Mouse (Mus musculus): Measurements from ENCODE around the gene F12. TPM values are rescaled to one million over a fixed set of nuclear protein-coding genes. Genes with fewer than 3 reads are reported as not detected.
A peak's percentile ranks its signal among the peaks of the same experiment; 100 is the strongest.
"Not testable (repeated sequence)": the region's sequence is repeated elsewhere in the genome, so short reads cannot be mapped to it uniquely, and the experiment has no call there.

F12 gene
- polyA plus RNA-seq, 1 experiment = 0.09 TPM

DNA sequence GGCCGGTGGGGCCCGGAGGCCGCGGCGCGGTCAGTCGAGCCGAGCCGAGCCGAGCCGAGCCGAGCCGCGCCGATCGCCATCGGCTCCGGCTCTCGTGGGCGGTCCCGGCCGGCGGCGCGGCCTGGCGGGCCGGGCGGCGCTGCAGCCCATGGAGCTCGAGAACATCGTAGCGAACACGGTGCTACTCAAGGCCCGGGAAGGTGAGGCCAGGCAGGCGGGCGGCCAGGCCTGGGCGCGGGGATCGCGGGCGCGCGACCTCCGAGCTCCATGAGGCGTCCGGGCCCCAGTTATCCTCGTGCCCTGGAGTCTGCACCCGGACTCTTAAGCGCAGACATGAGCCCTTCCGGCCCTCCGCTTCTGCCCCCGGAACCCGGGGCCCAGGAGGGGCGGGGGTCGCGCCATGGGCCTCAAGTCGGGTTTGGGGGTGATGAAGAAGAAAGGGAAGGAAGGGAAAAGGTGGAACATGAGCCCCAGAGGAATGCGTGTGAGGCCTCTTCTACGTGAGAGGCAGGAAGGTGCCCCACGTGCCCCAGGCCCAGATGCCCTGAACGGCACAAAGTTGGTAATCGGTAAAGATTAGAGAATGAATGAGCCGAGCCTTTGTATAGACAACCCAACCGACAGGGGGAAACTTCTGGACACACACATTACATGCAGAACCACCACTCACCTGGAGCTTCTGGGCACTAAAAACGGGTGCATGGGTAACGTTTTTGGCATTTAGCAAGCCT lies 18.9 kb upstream of the F12 start:
- TF ChIP-seq TAL1 (IDR thresholded peaks at IDR 0.05; ENCODE audit: low read length) (no peak), GATA1 (IDR thresholded peaks at IDR 0.05; ENCODE audit: low read length) (no peak)
- peaks cover 62% of the 10 kb centered on the region for H3K4me1 ChIP-seq (ENCODE audit: control insufficient read depth)

DNA sequence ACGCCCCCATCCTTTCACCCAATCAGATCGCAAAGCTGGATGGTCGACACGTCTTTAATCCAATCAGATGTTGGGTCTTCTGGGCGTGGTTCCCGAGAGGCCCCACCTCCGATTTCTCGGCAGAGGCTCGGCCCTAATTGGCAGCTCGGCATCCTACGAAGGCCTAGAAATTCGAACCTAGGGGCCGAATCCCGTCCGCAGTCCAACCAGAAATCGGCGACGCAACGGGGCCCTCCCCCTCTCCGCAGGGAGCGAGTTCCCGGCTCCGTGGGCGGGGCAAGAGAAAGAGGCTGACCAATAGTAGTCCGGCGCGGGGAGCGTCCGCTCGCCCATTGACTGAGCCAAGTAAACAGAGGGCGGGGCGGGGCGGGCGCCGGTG lies 18.3 kb upstream of the F12 start, which contains the start of gene Grk6:
Grk6 (plus strand) TSS at position 136 of the 379 bp plus-strand sequence.
- Histone ChIP-seq H3K27me3 (ENCODE audit: control insufficient read depth) (peaks cover 5% of the 10 kb centered on the region), H3K9me3 (ENCODE audit: control insufficient read depth, low read length) (no peaks in the 10 kb centered on the region), H3K36me3 (ENCODE audit: control insufficient read depth) (peaks cover 34% of the 10 kb centered on the region), H3K4me1 (ENCODE audit: control insufficient read depth) (peaks cover 58% of the 10 kb centered on the region), H3K4me3 (replicated peaks) (peak within 1 kb of the TSS; percentile 97)
- no peak for TF ChIP-seq GATA1 (IDR thresholded peaks at IDR 0.05; ENCODE audit: low read length)
- TF ChIP-seq TAL1 (IDR thresholded peaks at IDR 0.05; ENCODE audit: low read length) = no peak

More for the DNA sequence above, 18.9 kb upstream of the F12 start:
- Histone ChIP-seq H3K27me3 (ENCODE audit: control insufficient read depth) (peaks cover 5% of the 10 kb centered on the region), H3K9me3 (ENCODE audit: control insufficient read depth, low read length) (no peaks in the 10 kb centered on the region), H3K36me3 (ENCODE audit: control insufficient read depth) (peaks cover 40% of the 10 kb centered on the region), H3K4me3 (replicated peaks) (peak overlapping the region; percentile 97)

GRCm38 (mm10) chr13:55444286-55444936 lies 17.8 kb upstream of the F12 start:
- peaks cover 28% of the 10 kb centered on the region for H3K36me3 ChIP-seq (ENCODE audit: control insufficient read depth)
- H3K4me1 ChIP-seq (ENCODE audit: control insufficient read depth) = peaks cover 53% of the 10 kb centered on the region
- peaks cover 5% of the 10 kb centered on the region for H3K27me3 ChIP-seq (ENCODE audit: control insufficient read depth)
- H3K9me3 ChIP-seq (ENCODE audit: control insufficient read depth, low read length) = no peaks in the 10 kb centered on the region
- peak overlapping the region; percentile 97 for H3K4me3 ChIP-seq (replicated peaks)
- no peak for TF ChIP-seq TAL1 (IDR thresholded peaks at IDR 0.05; ENCODE audit: low read length)
- TF ChIP-seq GATA1 (IDR thresholded peaks at IDR 0.05; ENCODE audit: low read length) = no peak

GRCm38 (mm10) chr13:55443799-55444285 lies 17.2 kb upstream of the F12 start:
- H3K9me3 ChIP-seq (ENCODE audit: control insufficient read depth, low read length) = no peaks in the 10 kb centered on the region
- H3K36me3 ChIP-seq (ENCODE audit: control insufficient read depth) = peaks cover 23% of the 10 kb centered on the region
- no peak for TF ChIP-seq GATA1 (IDR thresholded peaks at IDR 0.05; ENCODE audit: low read length)
- no peak for TF ChIP-seq TAL1 (IDR thresholded peaks at IDR 0.05; ENCODE audit: low read length)
- H3K4me1 ChIP-seq (ENCODE audit: control insufficient read depth) = peaks cover 47% of the 10 kb centered on the region
- H3K4me3 ChIP-seq (replicated peaks) = peak overlapping the region; percentile 97
- peaks cover 8% of the 10 kb centered on the region for H3K27me3 ChIP-seq (ENCODE audit: control insufficient read depth)

DNA sequence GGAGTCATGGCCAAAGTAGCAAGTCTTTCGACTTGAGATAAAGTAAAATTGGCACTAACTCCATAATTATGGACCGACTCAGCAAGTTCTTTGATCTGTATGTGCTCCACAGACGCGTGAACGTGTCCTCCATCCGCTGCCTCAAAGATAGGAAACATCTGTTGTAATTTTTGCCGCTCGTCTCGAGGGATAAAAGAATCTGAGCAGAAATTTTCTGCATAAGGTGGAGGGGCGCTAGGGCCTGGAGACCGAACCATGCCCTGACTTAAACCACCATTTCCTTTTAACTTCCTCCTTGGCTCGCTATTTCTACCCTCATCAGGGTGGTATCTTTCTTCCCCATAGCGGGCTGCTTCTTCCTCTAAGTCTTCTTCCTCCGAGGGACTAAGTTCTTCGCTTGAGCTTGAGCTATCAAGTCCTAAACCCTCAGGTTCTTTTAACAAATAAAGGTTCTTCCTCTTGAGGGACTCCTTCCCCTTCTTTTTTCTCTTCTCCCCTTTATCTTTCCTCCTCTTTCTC lies 10.6 kb upstream of the F12 start:
- not testable (repeated sequence) for H3K4me1 ChIP-seq (ENCODE audit: control insufficient read depth); H3K36me3 ChIP-seq (ENCODE audit: control insufficient read depth); H3K27me3 ChIP-seq (ENCODE audit: control insufficient read depth); H3K4me3 ChIP-seq (replicated peaks)
- peaks cover 11% of the 10 kb centered on the region for H3K9me3 ChIP-seq (ENCODE audit: control insufficient read depth, low read length)

DNA sequence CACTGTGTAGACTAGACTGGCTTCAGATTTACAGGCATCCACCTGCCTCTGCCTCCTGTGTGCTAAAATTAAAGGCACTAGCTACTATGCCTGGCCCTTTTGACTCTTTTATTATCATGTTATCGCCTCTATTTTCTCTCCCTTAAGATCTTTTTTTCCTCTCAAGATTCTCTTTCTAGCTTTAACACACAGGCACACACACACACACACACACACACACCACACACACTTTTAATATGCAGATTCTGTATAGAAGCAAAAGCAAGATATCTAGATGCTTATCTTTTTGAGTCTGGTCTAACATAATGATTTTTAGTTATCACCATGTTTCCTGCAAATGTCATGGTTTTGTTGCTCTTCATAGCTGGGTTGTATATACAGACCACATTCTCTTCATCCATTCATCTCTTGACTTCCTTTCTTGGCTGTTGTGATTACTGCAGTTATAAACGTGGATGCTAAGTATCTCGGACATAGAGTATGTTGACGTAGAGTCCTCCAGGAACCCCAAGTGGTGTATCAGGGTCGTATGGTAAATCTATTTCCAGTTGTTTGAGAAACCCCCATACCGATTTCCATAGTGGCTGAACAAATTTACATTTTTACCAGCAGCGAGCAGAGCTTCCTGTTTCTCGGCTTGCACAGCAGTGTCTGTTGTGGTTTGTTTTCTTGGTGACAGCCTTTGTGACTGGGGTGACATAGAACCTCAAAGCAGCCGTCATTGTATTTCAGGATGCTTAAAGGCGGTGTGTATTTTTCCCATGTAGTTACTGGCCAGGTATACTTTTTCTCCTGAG lies 5.5 kb upstream of the F12 start:
- TF ChIP-seq TAL1 (IDR thresholded peaks at IDR 0.05; ENCODE audit: low read length) = no peak
- TF ChIP-seq GATA1 (IDR thresholded peaks at IDR 0.05; ENCODE audit: low read length) = no peak
- Histone ChIP-seq H3K4me1 (ENCODE audit: control insufficient read depth) (peaks cover 3% of the 10 kb centered on the region), H3K27me3 (ENCODE audit: control insufficient read depth) (peaks cover 2% of the 10 kb centered on the region; the same call in 1 of the 2 replicates), H3K36me3 (ENCODE audit: control insufficient read depth) (no peaks in the 10 kb centered on the region), H3K4me3 (replicated peaks) (no peak overlapping the region), H3K9me3 (ENCODE audit: control insufficient read depth, low read length) (peaks cover 5% of the 10 kb centered on the region; the same call in 1 of the 2 replicates)

DNA sequence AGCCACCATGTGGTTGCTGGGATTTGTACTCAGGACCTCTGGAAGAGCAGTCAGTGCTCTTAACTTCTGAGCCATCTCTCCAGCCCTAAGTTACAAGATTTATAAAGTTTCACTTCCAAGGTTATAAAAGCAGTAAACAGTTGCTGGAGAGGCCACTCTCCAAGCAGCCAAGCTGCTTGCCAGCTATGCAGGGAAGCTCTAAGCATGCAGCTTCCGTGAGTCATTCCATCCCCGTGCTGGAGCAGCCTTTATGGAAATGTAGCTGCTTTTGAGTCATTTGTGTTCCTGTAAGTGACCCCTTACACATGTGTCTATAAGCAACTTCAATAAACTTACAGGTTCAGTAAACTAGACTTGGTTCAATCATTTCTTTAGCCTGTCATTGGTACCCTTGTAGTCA lies 4.0 kb upstream of the F12 start:
- no peak overlapping the region for H3K4me3 ChIP-seq (replicated peaks)
- peaks cover 3% of the 10 kb centered on the region for H3K4me1 ChIP-seq (ENCODE audit: control insufficient read depth)
- no peaks in the 10 kb centered on the region for H3K36me3 ChIP-seq (ENCODE audit: control insufficient read depth)
- H3K27me3 ChIP-seq (ENCODE audit: control insufficient read depth) = peaks cover 2% of the 10 kb centered on the region; the same call in 1 of the 2 replicates
- peaks cover 5% of the 10 kb centered on the region; the same call in 1 of the 2 replicates for H3K9me3 ChIP-seq (ENCODE audit: control insufficient read depth, low read length)
- no peak for TF ChIP-seq GATA1 (IDR thresholded peaks at IDR 0.05; ENCODE audit: low read length)
- no peak for TF ChIP-seq TAL1 (IDR thresholded peaks at IDR 0.05; ENCODE audit: low read length)

GRCm38 (mm10) chr13:55429226-55429888 lies 2.8 kb upstream of the F12 start:
- no peaks in the 10 kb centered on the region for H3K36me3 ChIP-seq (ENCODE audit: control insufficient read depth)
- H3K27me3 ChIP-seq (ENCODE audit: control insufficient read depth) = peaks cover 2% of the 10 kb centered on the region; the same call in 1 of the 2 replicates
- TF ChIP-seq TAL1 (IDR thresholded peaks at IDR 0.05; ENCODE audit: low read length) (no peak), GATA1 (IDR thresholded peaks at IDR 0.05; ENCODE audit: low read length) (no peak)
- peaks cover 3% of the 10 kb centered on the region for H3K4me1 ChIP-seq (ENCODE audit: control insufficient read depth)
- H3K4me3 ChIP-seq (replicated peaks) = no peak overlapping the region
- peaks cover 5% of the 10 kb centered on the region; the same call in 1 of the 2 replicates for H3K9me3 ChIP-seq (ENCODE audit: control insufficient read depth, low read length)
